Mouse (Mus musculus): Measurements from ENCODE around the gene Hs3st2. TPM values are rescaled to one million over a fixed set of nuclear protein-coding genes. Genes with fewer than 3 reads are reported as not detected.

Hs3st2 gene
- total RNA-seq, 2 experiments from 2014 or later, result 9.2 to 10.6 TPM

DNA sequence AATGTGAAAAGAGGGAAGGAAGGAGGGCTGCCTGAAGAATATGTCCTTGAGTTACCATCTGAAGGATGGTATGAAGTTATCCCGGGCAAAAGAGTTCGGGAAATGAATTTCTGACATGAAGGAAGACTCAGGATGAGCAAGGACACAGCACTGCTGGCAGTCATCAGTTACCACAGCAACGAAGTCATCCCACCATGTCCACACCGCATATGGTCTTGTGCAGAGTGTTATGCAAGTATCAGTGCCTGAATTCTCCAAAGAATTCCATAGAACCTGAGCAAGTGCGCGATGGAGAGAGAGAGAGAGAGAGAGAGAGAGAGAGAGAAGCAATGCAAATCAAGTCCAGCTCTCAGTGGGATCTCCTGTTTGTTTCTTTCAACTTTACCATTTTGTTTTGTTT is 142.0 kb downstream of the Hs3st2 start:
- H3K4me3 ChIP-seq, result no peak overlapping the region
- no peak for TF ChIP-seq CTCF (conservative IDR thresholded peaks at IDR 0.05)
- H3K27ac ChIP-seq, result peak overlapping the region; percentile 51; the same call in 1 of the 2 replicates
- DNase-seq (ENCODE audit: low spot score in 2 of 2), result no peak

DNA sequence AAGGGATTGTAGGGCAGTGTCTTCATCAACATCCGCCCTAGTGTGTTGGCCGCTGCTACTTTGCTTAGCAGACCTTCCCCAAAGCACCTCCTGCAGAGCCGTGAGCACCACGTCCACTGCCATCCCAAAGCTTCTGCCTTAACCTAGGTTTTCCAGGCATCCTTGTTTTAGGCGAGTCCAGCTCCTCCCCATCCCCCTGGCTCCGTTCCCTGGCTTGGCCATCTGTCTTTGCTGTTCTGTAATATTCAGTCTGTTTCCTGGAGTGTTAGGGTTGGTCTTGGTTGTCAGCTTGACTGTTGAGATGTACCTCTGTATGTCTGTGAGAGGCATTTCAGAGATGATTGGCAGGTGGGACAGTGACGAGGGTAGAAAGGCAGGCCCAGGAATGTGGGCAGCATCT is 142.7 kb downstream of the Hs3st2 start:
- no peak for TF ChIP-seq CTCF (conservative IDR thresholded peaks at IDR 0.05)
- peak in 1 of 2 experiments; percentile 29 for DNase-seq (ENCODE audit: low spot score in 2 of 2)
- no peak overlapping the region for H3K4me3 ChIP-seq

DNA sequence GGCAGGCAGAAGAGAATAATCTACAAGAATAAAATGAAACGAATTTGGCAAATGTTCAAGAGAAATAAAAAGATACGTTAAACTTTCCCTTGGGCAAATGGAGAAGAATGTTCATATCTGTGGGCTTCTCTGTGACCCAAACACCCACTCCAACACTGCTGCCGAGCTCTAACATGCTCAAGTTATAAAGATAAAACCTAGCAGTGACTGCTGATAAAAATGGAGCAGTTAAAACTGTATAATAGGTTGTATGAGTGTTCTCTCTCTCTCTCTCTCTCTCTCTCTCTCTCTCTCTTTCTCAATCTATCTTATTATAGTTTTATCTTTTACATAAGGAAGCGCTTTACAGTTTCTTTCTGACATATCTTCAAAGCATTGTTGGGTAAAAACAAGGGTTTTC is 144.3 kb downstream of the Hs3st2 start:
- no peak for TF ChIP-seq CTCF (conservative IDR thresholded peaks at IDR 0.05)
- DNase-seq (ENCODE audit: low spot score in 2 of 2), result no peak
- no peak overlapping the region for H3K4me3 ChIP-seq
- no peak overlapping the region for H3K27ac ChIP-seq

More for the DNA sequence above, 142.7 kb downstream of the Hs3st2 start:
- peak overlapping the region; percentile 51; the same call in 1 of the 2 replicates for H3K27ac ChIP-seq

DNA sequence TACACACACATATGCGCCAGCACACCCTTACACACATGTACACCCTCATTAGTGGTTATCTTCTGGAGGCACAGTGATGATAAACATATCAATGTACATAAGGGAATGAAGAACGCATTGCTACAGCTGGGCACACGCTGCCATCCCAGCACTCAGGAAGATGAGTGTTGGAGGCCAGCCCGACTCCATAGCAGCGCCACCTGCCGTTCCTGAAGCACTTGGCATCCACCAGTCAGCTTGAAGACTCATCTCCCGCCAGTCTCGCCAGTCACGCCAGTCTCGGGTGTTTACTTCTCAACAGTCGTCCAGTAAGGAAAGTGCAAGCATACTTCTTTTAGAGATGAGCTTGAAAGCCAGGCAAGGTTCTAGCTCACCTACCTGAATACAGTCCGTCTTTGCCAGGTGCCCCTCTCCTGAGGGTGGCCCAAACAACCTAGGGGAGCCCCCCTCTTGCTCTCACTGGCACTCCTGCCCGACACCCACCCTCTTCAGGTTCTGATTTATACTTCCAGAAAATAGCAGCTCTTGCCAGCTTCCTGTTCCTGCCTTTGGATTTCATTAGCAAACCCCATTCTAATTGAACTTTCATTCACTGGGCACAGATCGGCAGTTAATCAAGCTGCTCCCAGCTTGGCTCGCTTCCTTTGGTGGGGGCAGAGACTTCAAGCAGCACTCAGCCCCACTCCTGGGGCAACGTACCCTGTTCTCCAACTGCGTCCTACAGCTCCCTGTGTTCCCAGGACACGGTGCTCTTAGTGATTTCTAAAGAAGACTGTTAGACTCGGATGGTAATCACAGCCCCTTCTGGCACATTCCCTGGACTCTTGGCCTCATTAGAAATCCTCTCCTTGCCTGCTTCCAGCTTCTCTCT is 148.0 kb downstream of the Hs3st2 start:
- Histone ChIP-seq H3K27ac (peak overlapping the region; percentile 88), H3K4me3 (peak overlapping the region; percentile 42)
- TF ChIP-seq CTCF (conservative IDR thresholded peaks at IDR 0.05), result peak; percentile 87

DNA sequence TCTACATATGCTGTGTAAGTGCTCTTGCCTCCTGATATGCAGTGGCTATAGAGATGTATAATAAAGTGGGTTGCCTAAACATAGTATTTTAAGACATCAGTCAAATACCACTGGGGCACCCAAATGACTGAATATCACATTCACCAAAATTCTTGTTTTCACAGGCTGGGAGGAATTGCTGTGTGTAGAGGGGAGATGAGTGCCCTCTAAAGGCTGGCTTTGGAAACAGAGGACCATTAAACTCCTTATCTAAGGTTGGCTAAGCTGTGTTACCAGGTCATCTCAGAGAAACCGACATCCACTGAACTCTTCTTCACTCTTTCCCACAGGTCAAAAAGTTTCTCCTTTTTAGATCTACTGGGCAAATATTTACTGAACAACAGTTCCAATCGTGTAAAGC is 150.8 kb downstream of the Hs3st2 start:
- peak; percentile 79 for TF ChIP-seq CTCF (conservative IDR thresholded peaks at IDR 0.05)
- peak; percentile 12 to 28 for DNase-seq (ENCODE audit: low spot score in 2 of 2)
- Histone ChIP-seq H3K4me3 (no peak overlapping the region), H3K27ac (no peak overlapping the region)

More for the DNA sequence above, 148.0 kb downstream of the Hs3st2 start:
- peak; percentile 72 to 82 for DNase-seq (ENCODE audit: low spot score in 2 of 2)

DNA sequence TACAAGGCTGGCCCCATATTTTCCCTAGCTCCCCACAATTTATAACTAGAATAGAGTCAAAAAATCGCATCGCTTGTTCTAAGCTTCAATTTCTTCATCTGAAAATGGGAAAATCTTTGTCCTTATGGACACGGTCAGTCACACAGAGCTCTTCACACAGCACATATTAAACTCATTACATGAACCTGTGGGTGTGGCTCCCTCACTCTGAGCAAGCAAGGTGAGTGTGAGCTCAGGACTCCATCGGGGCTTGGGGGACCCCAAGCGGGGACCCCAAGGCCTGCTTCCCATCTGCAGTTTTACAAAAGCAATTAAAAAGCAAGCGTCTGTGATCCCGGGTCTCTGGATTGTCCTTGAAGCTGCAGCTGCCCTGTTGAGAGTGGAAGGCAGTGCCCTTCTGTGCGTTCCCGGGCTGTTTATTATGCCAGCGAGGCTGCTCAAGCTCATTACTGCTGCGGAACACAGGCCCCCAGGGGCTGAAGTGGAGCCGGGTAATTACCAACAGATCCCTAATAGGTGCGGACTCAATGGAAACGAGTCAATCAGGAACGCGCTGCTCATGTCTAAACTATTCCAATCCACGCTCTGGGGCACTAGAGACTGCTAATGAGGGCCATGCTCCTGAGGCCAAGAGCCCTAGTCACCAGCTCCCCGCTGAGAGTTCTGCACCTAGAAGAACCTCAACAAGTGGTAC is 157.8 kb downstream of the Hs3st2 start:
- no peak for TF ChIP-seq CTCF (conservative IDR thresholded peaks at IDR 0.05)
- DNase-seq (ENCODE audit: low spot score in 2 of 2), result peak in 1 of 2 experiments; percentile 67
- peak overlapping the region; percentile 55; the same call in 1 of the 2 replicates for H3K27ac ChIP-seq
- no peak overlapping the region for H3K4me3 ChIP-seq
